Mouse (Mus musculus) ES-Bruce4 (cell line): ENCODE data around the gene Nup98. TPM values are rescaled to one million over a fixed set of nuclear protein-coding genes. Genes with fewer than 3 reads are reported as not detected.
A peak's percentile ranks its signal among the peaks of the same experiment; 100 is the strongest.

Experiments used
- H3K27ac ChIP-seq: 2 replicates; pipeline ENCODE4 v1.5.1; 2012; ENCODE audit warnings: low read length, inconsistent platforms; ENCODE audit not compliant: insufficient read depth
- H3K27me3 ChIP-seq: 2 replicates; pipeline ENCODE4 v1.6.1; 2012; ENCODE audit warnings: mild to moderate bottlenecking, low read length, inconsistent platforms; ENCODE audit not compliant: control insufficient read depth, poor library complexity, insufficient read depth, severe bottlenecking
- H3K36me3 ChIP-seq: 2 replicates; pipeline ENCODE4 v1.6.1; 2012; ENCODE audit warnings: inconsistent platforms, mild to moderate bottlenecking, low read length, moderate library complexity; ENCODE audit not compliant: control insufficient read depth, poor library complexity, insufficient read depth, severe bottlenecking
- H3K4me1 ChIP-seq: one replicate; pipeline ENCODE4 v1.8.1; 2011; ENCODE audit warnings: low read length; ENCODE audit not compliant: control insufficient read depth, insufficient read depth
- H3K4me3 ChIP-seq: 2 replicates; pipeline ENCODE4 v1.5.1; 2011; ENCODE audit warnings: low read depth, mild to moderate bottlenecking, low read length
- H3K9ac ChIP-seq: 2 replicates; pipeline ENCODE4 v1.6.1; 2012; ENCODE audit warnings: low read depth, mild to moderate bottlenecking, inconsistent platforms; ENCODE audit not compliant: poor library complexity, severe bottlenecking
- H3K9me3 ChIP-seq: replicated peaks from 2 replicates; pipeline ENCODE4 v1.6.1; 2012; ENCODE audit warnings: mild to moderate bottlenecking, low read length, inconsistent platforms; ENCODE audit not compliant: control insufficient read depth, poor library complexity, insufficient read depth, severe bottlenecking
- CTCF ChIP-seq: IDR thresholded peaks from one replicate; pipeline ENCODE4 v1.8.1; 2011; ENCODE audit warnings: low read depth, low read length
- EP300 ChIP-seq: IDR thresholded peaks from 2 replicates; pipeline ENCODE4 v1.6.1; 2011; ENCODE audit warnings: low read depth, low read length; ENCODE audit not compliant: insufficient read depth
- POLR2A ChIP-seq: IDR thresholded peaks from one replicate; pipeline ENCODE4 v1.8.1; 2011; ENCODE audit warnings: low read length; ENCODE audit not compliant: insufficient read depth
- polyA plus RNA-seq: library from polyadenylated mRNA; stranded (reverse); fragments of >200 nt; gene quantifications from 2 replicates; pipeline ENCODE4 v1.2.4, GENCODE M21; 2011; ENCODE audit warnings: low read depth; ENCODE audit not compliant: missing spikeins, insufficient read depth, insufficient read length

Gene Nup98
- polyA plus RNA-seq, 1 experiment, result 118 TPM

DNA sequence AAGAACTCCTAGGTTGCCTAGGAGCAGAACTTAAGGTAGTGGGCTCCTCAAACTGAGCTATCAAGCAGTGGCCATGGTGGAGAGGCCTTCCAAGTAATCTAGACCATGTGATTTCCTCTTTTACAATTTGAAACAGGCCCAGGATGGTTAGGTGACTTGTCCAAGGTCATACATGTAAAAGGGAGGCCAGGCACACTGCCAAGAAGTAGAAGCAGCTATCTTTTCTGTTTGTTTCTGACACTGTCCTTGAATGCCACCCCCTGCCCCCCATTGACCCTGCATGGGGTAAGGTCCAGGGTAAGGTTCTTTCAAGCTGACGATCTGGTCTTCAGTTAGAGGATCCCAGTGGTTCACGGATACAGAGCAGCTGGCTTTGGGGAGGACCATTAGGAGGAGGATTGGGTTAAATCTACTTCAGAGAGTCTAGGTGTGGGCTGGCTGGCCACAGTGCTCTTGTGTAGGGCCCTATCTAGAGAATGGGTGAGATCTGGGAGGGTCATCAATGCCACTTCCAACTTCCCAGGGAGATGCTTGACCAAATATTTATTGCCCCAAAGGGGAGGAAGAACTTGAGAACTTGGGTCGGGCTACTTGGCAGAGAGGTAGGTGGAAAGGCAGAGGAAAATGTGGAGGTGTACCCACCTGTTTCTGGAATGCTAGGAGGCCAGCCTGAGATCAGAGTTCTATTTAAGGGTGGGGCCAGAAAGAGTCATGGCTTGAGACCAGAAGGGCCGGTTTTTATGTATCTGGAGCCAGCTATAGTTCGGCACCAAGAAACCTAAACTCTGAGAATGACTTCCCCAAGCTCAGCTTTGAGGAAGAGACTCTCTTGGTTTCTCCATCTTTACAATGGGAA lies 14.1 kb upstream of the Nup98 start:
- Histone ChIP-seq H3K4me3 (no peak overlapping the region), H3K9ac (peak overlapping the region; percentile 83; the same call in 1 of the 2 replicates), H3K27me3 (no peaks in the 10 kb centered on the region), H3K9me3 (no peaks in the 10 kb centered on the region; the same call in 1 of the 2 replicates), H3K4me1 (peaks cover 3% of the 10 kb centered on the region), H3K27ac (no peak overlapping the region), H3K36me3 (0 out of 2 replicates have a peak, but pooled peaks cover 2% of the 10 kb centered on the region)
- TF ChIP-seq POLR2A (no peak), EP300 (no peak), CTCF (no peak)

GRCm38 (mm10) chr7:102222830-102223556 lies 13.0 kb upstream of the Nup98 start:
- TF ChIP-seq CTCF (no peak), EP300 (no peak), POLR2A (no peak)
- peak overlapping the region; percentile 83 for H3K27ac ChIP-seq

GRCm38 (mm10) chr7:102222336-102222735 lies 12.4 kb upstream of the Nup98 start:
- peak overlapping the region; percentile 83 for H3K9ac ChIP-seq
- H3K27ac ChIP-seq, result peak overlapping the region; percentile 83

More at GRCm38 (mm10) chr7:102222830-102223556, 13.0 kb upstream of the Nup98 start:
- H3K36me3 ChIP-seq, result no peaks in the 10 kb centered on the region
- H3K27me3 ChIP-seq, result no peaks in the 10 kb centered on the region
- H3K4me3 ChIP-seq, result peak overlapping the region; percentile 99
- peaks cover 3% of the 10 kb centered on the region for H3K4me1 ChIP-seq
- no peaks in the 10 kb centered on the region for H3K9me3 ChIP-seq
- H3K9ac ChIP-seq, result peak overlapping the region; percentile 83

DNA sequence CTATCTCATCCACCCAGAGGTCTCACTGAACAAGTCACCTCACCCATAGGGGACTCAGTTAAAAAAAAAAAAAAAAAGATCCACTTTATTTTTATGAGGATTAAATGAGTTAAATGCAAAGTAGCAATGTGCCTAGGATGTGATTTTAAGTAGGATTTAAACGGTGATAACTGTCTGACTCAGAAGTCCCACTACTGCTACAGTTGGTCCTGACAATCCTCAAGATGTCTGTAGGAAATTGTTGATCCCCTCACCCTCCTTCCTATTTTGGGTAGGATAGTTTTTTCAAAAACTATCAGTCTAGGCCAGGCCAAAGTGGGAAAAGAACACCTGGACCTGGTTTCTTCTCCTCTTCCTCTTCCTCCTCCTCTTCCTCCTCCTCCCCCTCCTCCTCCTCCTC lies 11.9 kb upstream of the Nup98 start:
- peak overlapping the region; percentile 83; the same call in 1 of the 2 replicates for H3K9ac ChIP-seq
- H3K4me1 ChIP-seq, result peaks cover 3% of the 10 kb centered on the region
- no peak overlapping the region for H3K4me3 ChIP-seq
- no peaks in the 10 kb centered on the region for H3K27me3 ChIP-seq
- H3K36me3 ChIP-seq, result no peaks in the 10 kb centered on the region
- TF ChIP-seq POLR2A (no peak), CTCF (no peak), EP300 (no peak)
- H3K9me3 ChIP-seq, result no peaks in the 10 kb centered on the region
- no peak overlapping the region for H3K27ac ChIP-seq

More at GRCm38 (mm10) chr7:102222336-102222735, 12.4 kb upstream of the Nup98 start:
- no peak for TF ChIP-seq POLR2A
- TF ChIP-seq CTCF, result peak; percentile 31
- no peak for TF ChIP-seq EP300
- peaks cover 3% of the 10 kb centered on the region for H3K4me1 ChIP-seq
- no peaks in the 10 kb centered on the region for H3K27me3 ChIP-seq
- no peaks in the 10 kb centered on the region for H3K9me3 ChIP-seq
- no peak overlapping the region for H3K4me3 ChIP-seq
- H3K36me3 ChIP-seq, result no peaks in the 10 kb centered on the region

DNA sequence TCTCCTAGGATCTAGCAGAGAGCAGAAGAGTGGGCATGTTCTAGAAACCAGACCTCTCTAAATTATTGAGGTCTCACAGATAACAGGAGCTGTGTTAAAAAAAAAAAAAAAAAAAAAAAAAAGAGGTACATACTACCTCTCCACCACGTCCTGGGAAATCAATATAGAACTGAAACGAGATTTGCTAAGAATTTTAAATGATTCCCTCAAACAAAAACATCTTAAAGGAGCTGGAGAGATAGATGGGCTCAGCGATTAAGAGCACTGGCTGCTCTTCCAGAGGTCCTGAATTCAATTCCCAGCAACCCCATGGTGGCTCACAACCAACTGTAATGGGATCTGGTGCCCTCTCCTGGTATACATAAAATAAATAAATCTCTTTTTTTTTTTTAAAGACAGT lies 1.1 kb upstream of the Nup98 start:
- Histone ChIP-seq H3K36me3 (peaks cover 6% of the 10 kb centered on the region; the same call in 1 of the 2 replicates), H3K27ac (peak overlapping the region; percentile 90), H3K4me3 (peak overlapping the region; percentile 88; the same call in 1 of the 2 replicates), H3K9me3 (no peaks in the 10 kb centered on the region), H3K27me3 (no peaks in the 10 kb centered on the region), H3K4me1 (no peaks in the 10 kb centered on the region), H3K9ac (peak overlapping the region; percentile 63)
- TF ChIP-seq CTCF (no peak), EP300 (no peak), POLR2A (no peak)

GRCm38 (mm10) chr7:102208806-102209363 lies 1.1 kb downstream of the Nup98 start:
- Histone ChIP-seq H3K4me3 (peak overlapping the region; percentile 57), H3K36me3 (peaks cover 14% of the 10 kb centered on the region; the same call in 1 of the 2 replicates), H3K27ac (no peak overlapping the region), H3K9me3 (no peaks in the 10 kb centered on the region), H3K27me3 (no peaks in the 10 kb centered on the region), H3K4me1 (no peaks in the 10 kb centered on the region), H3K9ac (peak overlapping the region; percentile 93)
- TF ChIP-seq CTCF, result no peak
- no peak for TF ChIP-seq EP300
- TF ChIP-seq POLR2A, result no peak
